Mouse (Mus musculus) brown adipose tissue, adult 24 weeks (tissue): ENCODE measurements around the gene Fzr1. TPM values are rescaled to one million over a fixed set of nuclear protein-coding genes. Genes with fewer than 3 reads are reported as not detected.

Experiments
- H3K27ac ChIP-seq: fragments of 200-500 bp; replicated peaks from 2 replicates; pipeline ENCODE4 v1.5.1; 2012; ENCODE audit warnings: low read depth, mild to moderate bottlenecking, low read length
- H3K4me1 ChIP-seq: fragments of 200-500 bp; 2 replicates; pipeline ENCODE4 v1.6.1; 2012; ENCODE audit warnings: low read length, mixed read lengths; ENCODE audit not compliant: control insufficient read depth, insufficient read depth, insufficient read length
- H3K4me3 ChIP-seq: fragments of 200-500 bp; 2 replicates; pipeline ENCODE4 v1.5.1; 2012; ENCODE audit warnings: low read depth, mild to moderate bottlenecking, low read length, moderate library complexity; ENCODE audit not compliant: insufficient read depth
- polyA plus RNA-seq: library from polyadenylated mRNA; stranded (reverse); fragments of >200 nt; gene quantifications from 2 replicates; pipeline ENCODE4 v1.2.4, GENCODE M21; 2012; ENCODE audit not compliant: missing spikeins, insufficient read depth, insufficient read length

The Fzr1 gene
- 9.3 and 10.3 TPM in 2 replicates for polyA plus RNA-seq

GRCm38 (mm10) chr10:81377793-81378552 is at the start of gene Fzr1:
Gene Fzr1, minus strand, starts transcription at chr10:81378516.
- Histone ChIP-seq H3K4me1 (peaks cover 15% of the 10 kb centered on the region), H3K4me3 (peak within 1 kb of the TSS; percentile 70), H3K27ac (peak within 1 kb of the TSS; percentile 24; the same call in 1 of the 2 replicates)

- Histone ChIP-seq H3K4me3 (no peak overlapping the region), H3K27ac (no peak overlapping the region)
These were observed 49.6 kb upstream of the Fzr1 start for GRCm38 (mm10) chr10:81427804-81428506.

GRCm38 (mm10) chr10:81427327-81427726 is 49.0 kb upstream of the Fzr1 start:
- Histone ChIP-seq H3K4me1 (peaks cover 21% of the 10 kb centered on the region), H3K4me3 (peak overlapping the region; percentile 87), H3K27ac (peak overlapping the region; percentile 36)

More at GRCm38 (mm10) chr10:81427804-81428506, 49.6 kb upstream of the Fzr1 start:
- H3K4me1 ChIP-seq: peaks cover 16% of the 10 kb centered on the region

- Histone ChIP-seq H3K27ac (peak overlapping the region; percentile 47), H3K4me1 (peaks cover 25% of the 10 kb centered on the region), H3K4me3 (peak overlapping the region; percentile 87)
These were observed 48.6 kb upstream of the Fzr1 start for GRCm38 (mm10) chr10:81426897-81427296.

GRCm38 (mm10) chr10:81426081-81426671 is 47.9 kb upstream of the Fzr1 start:
- H3K27ac ChIP-seq: peak overlapping the region; percentile 47; the same call in 1 of the 2 replicates
- peaks cover 25% of the 10 kb centered on the region for H3K4me1 ChIP-seq

GRCm38 (mm10) chr10:81425236-81425850 is 47.0 kb upstream of the Fzr1 start:
- Histone ChIP-seq H3K4me1 (peaks cover 26% of the 10 kb centered on the region), H3K27ac (peak overlapping the region; percentile 60), H3K4me3 (peak overlapping the region; percentile 87)

More at GRCm38 (mm10) chr10:81426081-81426671, 47.9 kb upstream of the Fzr1 start:
- peak overlapping the region; percentile 87 for H3K4me3 ChIP-seq

- Histone ChIP-seq H3K4me1 (peaks cover 35% of the 10 kb centered on the region), H3K27ac (peak overlapping the region; percentile 60), H3K4me3 (peak overlapping the region; percentile 87)
These were observed 46.1 kb upstream of the Fzr1 start for GRCm38 (mm10) chr10:81424246-81425051.

- Histone ChIP-seq H3K27ac (peak overlapping the region; percentile 8; the same call in 1 of the 2 replicates), H3K4me1 (peaks cover 40% of the 10 kb centered on the region), H3K4me3 (no peak overlapping the region)
These were observed 45.3 kb upstream of the Fzr1 start for GRCm38 (mm10) chr10:81423476-81424245.

- Histone ChIP-seq H3K27ac (no peak overlapping the region), H3K4me3 (no peak overlapping the region), H3K4me1 (peaks cover 46% of the 10 kb centered on the region)
These were observed 44.4 kb upstream of the Fzr1 start for GRCm38 (mm10) chr10:81422661-81423217.

GRCm38 (mm10) chr10:81422191-81422590 is 43.9 kb upstream of the Fzr1 start:
- H3K4me1 ChIP-seq: peaks cover 48% of the 10 kb centered on the region
- no peak overlapping the region for H3K27ac ChIP-seq
- H3K4me3 ChIP-seq: no peak overlapping the region

- Histone ChIP-seq H3K27ac (no peak overlapping the region), H3K4me3 (no peak overlapping the region), H3K4me1 (peaks cover 51% of the 10 kb centered on the region)
These were observed 43.4 kb upstream of the Fzr1 start for GRCm38 (mm10) chr10:81421797-81422100.

GRCm38 (mm10) chr10:81421041-81421796 is 42.9 kb upstream of the Fzr1 start:
- no peak overlapping the region for H3K27ac ChIP-seq
- H3K4me1 ChIP-seq: peaks cover 53% of the 10 kb centered on the region
- no peak overlapping the region for H3K4me3 ChIP-seq

GRCm38 (mm10) chr10:81420191-81420767 is 42.0 kb upstream of the Fzr1 start:
- no peak overlapping the region for H3K4me3 ChIP-seq
- H3K27ac ChIP-seq: no peak overlapping the region
- H3K4me1 ChIP-seq: peaks cover 61% of the 10 kb centered on the region
